Mouse (Mus musculus) kidney, postnatal 36 days (tissue): Measurements from ENCODE around the gene Zbtb44.
"Not testable (repeated sequence)": the region's sequence is repeated elsewhere in the genome, so short reads cannot be mapped to it uniquely, and the experiment has no call there.

Experiments used
- DNase-seq, 2 experiments: peaks; one replicate each; pipeline ENCODE4 v3.0.0; 2021 to 2022; ENCODE audit warnings: mixed read lengths in 2 of 2

The Zbtb44 gene

DNA sequence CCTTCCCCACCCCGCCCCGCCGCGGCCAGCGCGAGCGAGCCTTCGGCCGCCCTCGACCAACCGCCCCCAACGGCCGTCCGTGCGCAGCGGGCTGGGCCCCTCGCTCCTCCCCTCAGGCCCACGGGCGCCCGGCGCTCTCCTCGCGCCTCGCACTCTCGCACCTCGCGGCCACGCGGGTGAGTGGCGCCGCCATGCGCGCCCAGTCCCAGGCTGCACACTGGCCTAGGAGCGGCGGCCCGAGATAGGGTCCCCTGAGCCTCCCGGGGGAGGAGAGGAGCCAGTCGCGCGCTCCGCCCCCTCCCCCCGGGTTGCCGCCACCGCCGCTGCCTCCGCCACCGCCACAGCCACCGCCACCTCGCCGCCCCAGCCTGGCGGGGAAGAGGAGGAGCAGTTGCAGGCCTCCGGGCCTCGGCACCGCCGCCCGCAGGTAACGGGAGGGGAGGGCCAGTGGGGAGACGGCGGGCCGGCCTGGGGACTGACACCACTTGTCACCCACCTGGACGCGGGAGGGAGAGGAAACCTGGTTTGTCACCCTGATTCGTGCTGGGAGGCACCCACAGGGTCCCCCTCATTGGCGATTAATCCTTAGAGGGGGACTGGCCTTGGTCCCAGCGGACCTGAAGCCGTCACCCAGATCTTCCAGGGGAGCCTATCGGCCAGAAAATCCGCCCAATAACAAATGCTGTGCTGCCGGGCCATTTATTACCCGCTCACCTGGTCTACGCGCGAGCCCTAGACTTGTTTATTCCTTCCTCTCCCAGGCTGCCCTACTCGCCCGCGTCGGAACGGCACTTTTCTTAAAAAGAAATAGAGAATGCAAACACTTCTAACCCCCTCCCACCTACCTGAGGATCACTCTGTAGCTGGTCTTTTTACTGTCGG is at the start of gene Zbtb44:
TSS of gene Zbtb44 (plus strand) at position 113 of the 882 bp plus-strand sequence.
- DNase-seq, result peak; percentile 39 to 84

DNA sequence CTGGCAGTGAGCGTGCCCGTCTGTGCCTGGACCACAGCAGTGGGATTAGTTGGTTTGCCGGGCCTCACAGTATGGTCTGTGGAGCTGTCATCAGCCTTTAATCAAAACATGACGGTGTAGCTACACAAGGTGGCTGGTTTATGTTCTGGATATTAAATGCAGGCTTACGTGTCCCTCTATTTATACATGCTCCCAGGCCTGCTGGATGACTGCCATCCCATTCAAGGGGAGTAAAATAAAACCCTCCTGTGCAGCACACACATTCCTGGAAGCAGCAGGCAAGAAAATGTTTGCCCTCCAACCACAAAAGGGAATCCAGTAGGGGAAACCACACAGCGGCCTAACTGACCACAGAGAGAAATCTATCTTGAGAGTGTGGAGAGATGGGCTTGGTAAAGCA is 44.7 kb upstream of the Zbtb44 start:
- DNase-seq, result no peak

DNA sequence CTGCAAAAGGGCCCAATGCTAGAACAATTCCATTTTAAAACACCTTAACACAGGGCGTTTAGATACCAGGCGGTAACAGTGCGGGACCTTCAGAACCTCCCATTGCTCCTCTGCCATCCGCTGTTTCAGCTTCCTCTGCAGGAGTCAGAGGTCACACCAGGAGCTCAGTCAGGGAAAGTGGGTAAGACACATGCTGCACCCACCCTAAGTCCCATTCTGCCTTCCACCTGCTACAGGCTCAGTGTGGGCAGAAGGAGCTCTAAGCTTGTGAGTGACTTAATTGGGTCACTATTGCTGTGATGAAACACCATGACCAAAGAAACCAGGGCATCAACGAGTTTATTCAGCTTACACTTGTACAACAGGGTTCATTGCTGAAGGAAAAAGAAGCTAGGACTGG is 37.3 kb upstream of the Zbtb44 start:
- no peak for DNase-seq

DNA sequence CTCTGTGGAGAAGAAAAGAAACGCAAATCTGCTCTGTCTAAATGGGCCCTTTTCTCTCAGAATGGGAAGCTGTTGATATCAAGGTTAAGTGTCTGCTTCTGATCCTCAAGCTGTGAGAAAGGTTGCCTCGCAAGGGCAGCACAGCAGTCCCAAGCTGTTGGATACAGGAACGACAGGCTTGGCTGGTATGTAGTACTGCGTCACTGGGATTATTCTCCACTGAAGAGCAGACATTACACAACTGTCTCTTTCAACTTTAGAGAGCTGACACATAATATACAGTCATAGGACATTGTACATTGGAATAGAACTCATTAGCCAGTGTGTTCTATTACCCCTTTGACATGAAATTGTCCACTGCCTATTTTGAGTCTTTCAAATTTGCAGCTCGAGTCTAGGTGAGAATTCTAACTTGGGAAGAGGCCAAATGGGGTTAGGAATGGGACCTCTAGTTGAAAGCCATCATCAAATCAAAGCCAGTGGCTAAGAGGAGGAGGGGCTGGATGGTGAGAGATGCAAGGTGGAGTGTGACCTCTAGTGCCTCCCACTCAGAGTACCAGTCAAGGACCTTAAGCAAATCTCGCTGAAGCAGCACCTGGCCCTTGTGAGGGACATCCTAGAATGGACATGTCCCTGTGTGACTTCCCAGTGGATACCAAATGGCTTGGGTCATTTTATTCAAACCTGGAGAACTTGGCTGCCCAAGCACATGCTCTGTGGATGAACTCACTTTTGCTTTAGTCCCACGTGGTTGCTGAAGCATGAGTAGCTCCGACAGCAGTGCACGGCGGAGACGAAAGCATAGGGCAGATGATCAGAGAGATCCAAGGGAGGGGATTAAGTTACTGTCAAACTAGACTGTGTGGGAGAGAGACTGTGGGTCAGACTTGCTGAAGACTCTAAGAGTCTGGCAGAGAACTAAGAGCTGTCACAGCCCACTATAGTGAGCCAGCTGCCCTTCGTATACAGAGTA is 33.6 kb upstream of the Zbtb44 start:
- DNase-seq, result peak; percentile 17 to 54

DNA sequence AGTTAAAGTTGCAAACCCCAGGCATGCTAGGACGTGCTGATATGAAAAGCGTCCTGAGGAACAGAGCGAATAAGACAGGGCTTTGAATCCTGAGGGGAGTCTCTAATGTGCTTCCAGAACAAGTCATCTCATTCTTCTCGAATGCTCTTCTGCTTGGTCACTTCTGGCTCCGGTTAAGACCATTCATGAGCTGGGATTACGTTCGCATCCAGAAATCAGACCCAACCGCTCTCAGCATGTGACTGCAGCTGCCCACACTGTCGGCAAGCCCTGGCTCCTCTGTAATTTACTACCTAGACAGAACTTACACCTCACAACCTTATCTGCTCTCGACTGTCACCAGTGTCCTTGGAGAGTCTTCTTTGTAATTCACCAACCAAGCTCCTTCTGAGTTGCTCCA is 29.8 kb upstream of the Zbtb44 start:
- DNase-seq, result no peak

DNA sequence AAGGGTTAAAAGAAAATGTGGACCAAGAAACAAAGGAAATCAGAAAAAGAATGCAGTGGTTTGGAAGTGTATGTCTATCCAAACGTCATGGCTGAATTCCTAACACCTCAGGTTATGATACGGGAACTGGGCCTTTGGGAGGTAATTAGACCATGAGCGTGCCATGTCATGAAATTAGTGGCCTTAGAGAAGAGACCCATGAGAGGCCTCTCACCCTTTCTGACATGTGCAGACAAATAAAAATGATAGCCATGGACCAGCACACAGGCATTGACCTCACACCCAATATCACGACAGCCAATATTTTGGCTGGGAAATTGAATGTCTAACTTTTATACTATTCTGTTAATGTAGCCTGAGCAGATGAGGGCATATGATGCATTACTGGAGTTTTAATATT is 27.9 kb upstream of the Zbtb44 start:
- DNase-seq, result no peak

DNA sequence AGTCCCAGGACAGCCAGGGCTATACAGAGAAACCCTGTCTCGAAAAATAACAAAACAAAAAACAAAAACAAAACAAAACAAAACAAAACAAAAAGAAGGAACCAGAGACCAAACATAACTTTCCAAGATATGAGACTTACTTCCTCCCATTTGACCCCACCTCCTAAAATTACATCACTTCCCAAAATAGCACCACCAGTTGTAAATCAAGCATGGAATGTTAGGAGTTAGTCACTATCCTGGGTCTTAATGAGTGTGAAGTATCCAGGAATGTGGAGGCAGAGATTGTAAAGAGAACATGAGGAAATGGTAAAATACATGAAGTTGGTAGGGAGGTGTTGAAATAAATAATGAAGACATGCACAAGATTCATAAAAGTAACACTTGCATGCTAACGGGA is 21.1 kb upstream of the Zbtb44 start:
- DNase-seq, result no peak

DNA sequence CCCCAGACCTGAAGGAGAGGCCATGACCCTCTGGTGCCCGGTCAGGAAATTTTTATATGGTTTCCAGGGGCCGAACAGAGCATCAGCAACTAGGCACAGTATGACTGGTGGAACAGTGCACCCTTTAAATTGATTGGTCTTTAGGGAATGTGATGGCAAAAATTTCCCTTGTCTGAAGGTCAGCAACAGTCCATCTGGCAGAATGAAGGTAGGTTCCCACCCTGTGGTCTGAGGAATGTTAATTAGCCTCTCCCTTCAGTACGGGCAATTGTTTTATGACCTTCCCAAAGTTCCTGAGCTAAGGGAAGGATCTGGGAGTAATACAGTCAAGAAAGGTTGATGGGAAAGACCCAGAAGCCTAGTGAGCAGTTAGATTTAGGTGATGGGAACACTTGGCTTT is 20.4 kb upstream of the Zbtb44 start:
- DNase-seq, result no peak

DNA sequence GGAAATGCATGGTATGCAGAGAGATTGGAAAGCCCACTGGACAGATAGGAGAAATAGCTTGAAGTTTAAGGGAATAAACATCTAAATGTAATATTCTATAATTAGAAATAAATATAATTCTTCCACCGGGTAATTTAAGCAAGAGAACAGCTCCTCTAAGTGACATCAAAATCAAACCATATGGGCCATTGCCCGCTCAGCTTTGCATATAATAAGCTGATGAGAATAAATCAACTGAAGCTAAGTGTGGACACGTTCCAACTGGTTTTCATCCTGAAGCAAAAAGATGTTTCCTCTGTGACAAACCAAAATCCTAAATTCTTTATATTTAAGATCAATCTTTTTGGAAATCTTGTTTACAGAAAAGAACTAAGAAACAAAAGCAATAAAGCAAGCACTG is 19.7 kb upstream of the Zbtb44 start:
- DNase-seq, result no peak

DNA sequence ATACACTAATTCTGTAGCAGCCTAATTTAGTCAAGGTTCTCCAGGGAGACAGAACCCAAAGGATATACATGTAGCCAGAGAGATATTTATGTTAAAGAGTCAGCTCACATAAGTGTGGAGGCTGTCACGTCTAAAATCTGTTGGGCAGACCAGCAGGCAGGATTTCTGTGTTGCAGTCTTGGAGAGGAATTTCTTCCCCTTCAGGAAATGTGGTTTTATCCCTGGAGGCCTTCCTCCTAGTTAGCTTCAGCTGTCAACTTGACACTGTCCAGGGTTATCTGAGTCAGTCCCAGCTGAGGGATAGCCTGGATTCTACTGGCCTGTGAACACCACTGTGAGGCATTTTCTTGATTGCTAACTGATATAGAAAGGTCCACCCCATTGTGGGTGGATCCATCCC is 18.9 kb upstream of the Zbtb44 start:
- DNase-seq, result no peak

DNA sequence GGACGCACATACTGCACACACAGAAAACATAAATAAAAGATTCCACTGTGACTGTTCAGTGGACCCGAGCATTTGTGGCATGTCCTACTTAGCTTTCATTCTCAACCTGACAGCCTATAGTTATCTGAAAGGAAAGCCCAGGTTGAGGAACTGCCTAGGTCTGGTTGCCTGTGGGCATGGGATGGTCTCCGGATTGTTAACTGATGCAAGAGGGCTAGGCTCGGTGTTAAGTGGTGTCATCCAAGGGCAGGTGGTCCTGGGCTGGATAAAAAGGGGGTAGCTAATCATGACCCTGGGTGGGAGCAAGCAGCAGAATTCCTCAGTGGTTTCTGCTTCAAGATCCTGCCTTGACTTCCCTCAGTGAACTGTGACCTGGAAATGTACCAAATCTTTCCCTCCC is 17.8 kb upstream of the Zbtb44 start:
- no peak for DNase-seq

DNA sequence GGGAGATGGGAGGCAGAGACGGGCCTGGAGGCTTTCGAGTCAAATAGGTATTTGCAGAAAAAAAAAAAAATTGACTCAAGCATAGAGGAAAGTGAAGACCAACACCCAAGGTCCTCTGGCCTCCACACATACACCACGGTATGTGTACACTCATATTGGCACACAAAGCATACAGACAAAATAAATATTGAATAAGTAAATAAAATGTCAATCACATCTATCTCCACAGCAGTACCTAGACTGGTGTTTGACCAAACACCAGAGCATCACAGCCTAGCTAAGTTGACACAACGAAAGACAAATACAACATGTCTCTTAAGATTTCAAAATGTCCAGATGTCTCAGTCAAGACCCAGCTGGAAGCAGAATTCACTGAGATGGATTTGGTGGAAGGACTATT is 17.0 kb upstream of the Zbtb44 start:
- no peak for DNase-seq

DNA sequence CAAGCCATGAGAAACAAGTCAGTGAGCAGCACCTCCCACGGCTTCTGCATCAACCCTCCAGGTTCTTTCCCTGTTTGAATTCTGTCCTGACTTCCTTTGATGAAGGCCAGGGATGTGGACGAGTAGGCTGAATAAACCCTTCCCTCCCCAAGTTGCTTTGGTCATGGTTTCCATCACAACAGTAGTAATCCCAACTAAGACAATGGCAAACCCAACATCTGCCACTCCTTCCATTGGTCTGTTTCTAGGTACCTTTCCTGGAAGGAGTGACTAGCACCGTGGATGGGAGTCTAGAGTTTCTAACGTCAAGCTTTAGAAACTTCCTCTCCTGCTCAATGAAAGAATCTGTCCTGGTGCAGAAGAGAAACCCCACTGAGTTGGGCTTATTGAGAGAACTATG is 12.8 kb upstream of the Zbtb44 start:
- DNase-seq, result no peak

DNA sequence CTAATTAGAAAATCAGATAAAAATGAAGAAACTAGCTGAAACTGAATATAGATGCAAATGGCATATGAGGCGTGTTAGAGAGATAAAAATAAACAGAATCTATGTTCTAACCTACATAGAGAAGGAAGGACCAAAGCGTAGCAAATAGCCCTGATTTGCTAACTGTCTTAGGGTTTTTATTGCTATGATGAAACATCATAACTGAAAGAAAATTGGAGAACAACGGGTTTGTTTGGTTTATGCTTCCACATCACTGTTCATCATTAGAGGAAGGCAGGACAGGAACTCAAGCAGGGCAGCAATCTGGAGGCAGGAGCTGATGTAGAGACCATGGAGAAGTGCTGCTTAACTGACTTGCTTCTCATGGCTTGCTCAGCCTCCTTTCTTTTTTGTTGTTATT is 12.3 kb upstream of the Zbtb44 start:
- no peak for DNase-seq

DNA sequence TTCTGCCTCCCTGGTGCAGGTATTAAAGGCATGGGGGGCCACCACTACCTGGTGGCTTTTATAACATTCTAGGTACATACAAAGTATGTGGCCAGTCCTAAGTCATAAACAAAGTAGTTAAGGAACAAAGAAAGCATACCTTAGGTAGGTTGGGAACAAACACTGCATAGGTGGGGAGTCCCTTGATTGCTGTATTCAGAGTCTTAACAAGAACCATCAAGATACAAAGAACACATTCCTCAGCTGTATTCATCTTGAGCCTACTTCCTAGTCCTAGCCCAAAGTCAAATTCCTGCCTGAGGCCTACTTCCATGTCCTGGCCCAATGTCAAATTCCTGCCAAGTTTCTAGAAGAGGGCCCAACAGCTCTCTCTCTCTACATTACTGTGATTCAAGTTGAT is 11.7 kb upstream of the Zbtb44 start:
- DNase-seq, result no peak

DNA sequence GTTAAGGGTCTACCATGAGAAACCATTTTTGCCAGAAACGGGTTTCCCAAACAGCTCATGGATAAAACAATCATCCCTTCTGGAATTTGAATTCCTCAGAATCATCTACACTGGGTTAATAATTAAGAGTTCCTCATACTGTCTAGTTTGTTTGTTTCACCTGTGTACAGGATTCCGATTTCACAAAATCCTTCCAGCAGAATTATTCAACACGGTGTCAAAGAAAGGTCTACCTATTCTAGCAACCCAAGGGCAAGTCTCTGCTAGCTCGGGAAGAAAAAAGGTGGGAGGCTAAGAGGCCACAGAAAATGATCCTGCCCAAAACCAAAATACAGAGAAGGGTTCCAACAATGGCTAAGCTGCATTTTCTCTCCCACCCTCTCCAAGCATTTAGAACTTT is 2.2 kb upstream of the Zbtb44 start:
- DNase-seq, result peak; percentile 8 to 43

DNA sequence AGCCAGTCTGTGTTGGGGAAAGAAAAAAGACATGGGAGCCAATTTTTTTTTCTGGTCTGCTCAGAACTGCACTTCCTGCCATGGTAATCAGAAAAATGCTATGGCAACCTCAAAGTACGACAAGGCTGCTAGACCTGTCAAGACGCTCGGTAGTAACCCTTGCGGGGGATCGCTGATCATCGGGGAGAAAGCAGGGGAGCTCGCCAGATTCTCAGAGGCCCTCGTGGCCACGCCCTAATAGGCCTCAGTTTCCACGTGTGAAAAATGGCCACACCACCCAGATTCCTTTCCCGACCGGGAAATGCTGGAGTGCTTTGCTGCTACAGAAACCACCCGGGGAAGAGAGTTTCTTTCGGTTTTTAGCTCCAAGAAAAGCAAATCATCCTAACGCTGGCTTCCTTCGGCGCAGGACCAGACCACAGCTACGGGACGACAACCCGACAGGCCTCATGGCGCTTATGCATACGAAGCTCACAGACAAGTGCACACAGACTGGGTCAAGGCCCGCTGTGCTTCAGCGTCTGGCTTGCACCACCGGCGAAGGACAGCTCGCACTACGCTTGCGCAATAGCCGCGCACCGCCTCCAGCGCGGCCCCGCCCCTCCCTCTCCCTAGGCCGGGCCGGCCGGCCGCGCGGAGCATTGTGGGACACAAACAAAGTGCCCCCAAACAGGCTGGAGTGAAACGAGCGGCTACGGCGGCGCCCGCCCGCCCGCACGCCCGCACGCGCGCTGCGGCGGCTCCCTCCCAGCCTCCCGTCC is 513 bp upstream of the Zbtb44 start:
- peak; percentile 97 to 99 for DNase-seq

DNA sequence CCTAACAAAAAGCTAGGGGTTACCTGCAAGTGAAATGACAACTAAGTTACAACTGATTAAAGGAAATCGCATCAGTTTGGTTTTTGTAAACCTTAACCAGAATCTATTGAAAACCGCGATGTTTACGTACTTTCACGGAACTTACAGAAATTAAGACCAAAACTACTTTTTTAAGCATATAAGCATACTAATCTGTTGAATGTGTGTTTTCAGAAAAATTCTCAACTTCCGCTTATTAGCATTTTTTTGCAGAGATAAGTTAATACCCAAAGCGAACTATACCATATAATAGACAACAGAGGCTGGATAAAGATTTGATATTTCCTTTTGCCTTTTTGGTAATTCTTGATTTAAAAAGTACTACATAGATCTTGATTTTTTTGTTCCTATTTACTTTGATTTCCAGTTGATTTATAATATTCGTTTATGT is 985 bp downstream of the Zbtb44 start:
- no peak for DNase-seq

DNA sequence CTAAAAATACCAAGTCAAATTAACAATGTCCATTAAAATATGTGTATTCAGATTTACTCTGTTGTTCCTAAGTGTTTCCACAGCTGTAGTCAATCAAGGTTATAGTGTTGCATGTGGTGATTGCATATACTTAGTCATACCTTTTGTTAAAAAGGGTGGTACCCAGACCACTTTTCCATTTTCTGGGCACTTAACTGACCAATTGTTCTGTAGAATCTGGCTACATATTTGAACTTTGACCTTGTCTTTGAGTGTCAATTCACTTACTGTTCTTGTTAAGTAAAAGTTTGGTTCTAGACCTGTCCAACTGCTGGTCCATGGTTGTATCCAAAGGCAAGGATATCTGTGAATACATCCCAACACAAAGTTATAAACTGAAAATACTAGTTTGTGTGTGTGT is 2.1 kb downstream of the Zbtb44 start:
- DNase-seq, result no peak

DNA sequence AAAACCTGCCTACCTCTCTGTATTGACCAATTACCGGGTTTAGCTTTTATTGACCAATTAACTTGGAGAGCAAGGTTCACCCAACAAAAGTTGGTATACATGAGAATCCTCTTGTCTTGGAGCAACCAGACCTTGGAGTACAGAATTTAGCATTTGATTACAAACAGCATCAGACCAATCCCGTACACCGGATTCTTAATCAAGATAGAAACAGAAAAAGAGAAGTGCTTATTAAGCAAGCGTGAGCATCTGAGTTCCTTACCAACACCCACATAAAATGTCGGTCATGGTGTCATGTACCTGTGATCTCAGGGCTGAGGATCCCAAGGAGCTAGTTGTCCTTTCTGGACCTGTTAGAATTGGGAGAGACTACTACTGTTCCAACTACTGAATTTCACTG is 19.8 kb downstream of the Zbtb44 start:
- DNase-seq, result no peak

DNA sequence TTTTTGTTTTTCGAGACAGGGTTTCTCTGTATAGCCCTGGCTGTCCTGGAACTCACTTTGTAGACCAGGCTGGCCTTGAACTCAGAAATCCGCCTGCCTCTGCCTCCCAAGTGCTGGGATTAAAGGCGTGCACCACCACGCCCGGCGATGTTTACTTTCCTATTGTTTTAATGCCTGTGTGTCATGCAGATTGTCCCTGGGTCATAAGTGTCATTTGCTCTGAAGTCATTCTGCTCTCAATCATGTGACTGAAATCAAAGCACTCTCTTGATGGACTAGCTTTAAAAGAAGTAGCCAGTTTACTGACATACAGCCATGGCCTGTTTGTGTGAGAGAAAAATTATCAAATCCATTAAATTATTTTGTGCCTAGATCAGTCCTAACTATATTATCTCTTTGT is 21.1 kb downstream of the Zbtb44 start:
- DNase-seq, result not testable (repeated sequence)

DNA sequence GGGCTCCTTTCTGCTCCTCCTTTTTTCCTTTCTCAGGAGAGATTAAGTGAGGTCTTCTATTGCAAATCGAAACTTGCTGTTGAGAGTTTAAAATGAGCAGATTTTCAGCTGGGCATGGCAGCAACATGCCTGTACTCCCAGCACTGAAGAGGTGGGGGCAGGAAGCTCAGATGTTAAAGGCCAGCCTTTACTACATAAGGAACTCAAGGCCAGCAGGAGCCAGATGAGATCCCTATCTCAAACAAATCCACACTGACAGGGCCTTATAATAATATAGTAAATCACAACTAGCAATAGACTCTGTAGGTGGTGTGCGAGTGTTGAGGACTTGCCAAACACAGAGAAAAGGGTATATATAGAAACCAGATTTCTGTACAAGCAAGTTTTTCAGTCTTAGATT is 28.3 kb downstream of the Zbtb44 start:
- no peak for DNase-seq

DNA sequence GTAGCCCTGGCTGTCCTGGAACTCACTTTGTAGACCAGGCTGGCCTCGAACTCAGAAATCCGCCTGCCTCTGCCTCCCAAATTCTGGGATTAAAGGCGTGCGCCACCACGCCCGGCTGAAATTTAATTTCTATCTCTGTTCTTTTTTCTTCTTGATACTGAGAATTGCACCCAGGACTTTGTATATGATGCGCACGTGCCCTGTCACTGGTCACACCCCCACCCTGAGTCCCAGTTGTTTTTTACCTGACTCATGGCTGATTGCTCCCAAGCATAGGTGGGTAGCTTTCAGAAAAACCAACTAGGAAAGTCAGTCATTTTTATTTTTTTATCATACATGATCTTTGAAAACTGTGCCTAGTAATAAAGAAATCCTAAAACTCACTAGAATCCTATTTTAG is 40.3 kb downstream of the Zbtb44 start:
- no peak for DNase-seq
